21 mouse cellular contexts compared by ENCODE assay signal in genomic region chr9:114892974-114893373, GRCm38 (mm10).
"Had no signal": no experiment of that assay in that cellular context is flagged by ENCODE, and none has a peak within 500 bp of the region (broad histone marks: within the 10 kb centered on the region; RNA-seq: fewer than 3 reads in every experiment).

No protein-coding gene starts in this region.

- H3K9ac ChIP-seq: hindbrain, embryonic 15.5 days; limb, embryonic 13.5 days; liver, embryonic 12.5 days; liver, embryonic 15.5 days; neural tube, embryonic 12.5 days; neural tube, embryonic 15.5 days; stomach, embryonic 15.5 days had no signal

- H3K36me3 ChIP-seq: hindbrain, embryonic 15.5 days; limb, embryonic 10.5 days; limb, embryonic 13.5 days; liver, embryonic 12.5 days; liver, embryonic 15.5 days; neural tube, embryonic 12.5 days; neural tube, embryonic 15.5 days; stomach, embryonic 15.5 days had no signal

- H3K27me3 ChIP-seq: hindbrain, embryonic 15.5 days; limb, embryonic 13.5 days; liver, embryonic 12.5 days; liver, embryonic 15.5 days; neural tube, embryonic 12.5 days; neural tube, embryonic 15.5 days; stomach, embryonic 15.5 days had no signal

- DNase-seq: kidney, adult 11 months; kidney, adult 8-10 months; kidney, postnatal 25 days; layer of hippocampus, adult 9-11 months; liver; midbrain, embryonic 14.5 days; right cerebral cortex, adult 18-20 months; right cerebral cortex, postnatal 14 days; right cerebral cortex, postnatal 4 days; thymus, postnatal 25 days had no signal

- H3K4me2 ChIP-seq: hindbrain, embryonic 15.5 days; limb, embryonic 13.5 days; liver, embryonic 12.5 days; liver, embryonic 15.5 days; midbrain, embryonic 11.5 days; neural tube, embryonic 12.5 days; neural tube, embryonic 15.5 days; stomach, embryonic 15.5 days had no signal

- H3K9me3 ChIP-seq: hindbrain, embryonic 15.5 days; limb, embryonic 10.5 days; limb, embryonic 13.5 days; liver, embryonic 12.5 days; liver, embryonic 15.5 days; neural tube, embryonic 12.5 days; neural tube, embryonic 15.5 days; stomach, embryonic 15.5 days had no signal

- H3K4me3 ChIP-seq: hindbrain, embryonic 15.5 days; layer of hippocampus, adult 2 months; limb, embryonic 10.5 days; limb, embryonic 13.5 days; liver, embryonic 12.5 days; liver, embryonic 15.5 days; neural tube, embryonic 12.5 days; neural tube, embryonic 15.5 days; stomach, embryonic 15.5 days had no signal

- H3K27ac ChIP-seq: hindbrain, embryonic 15.5 days; kidney, postnatal 0 days; layer of hippocampus, adult 2 months; limb, embryonic 10.5 days; limb, embryonic 13.5 days; liver, embryonic 12.5 days; liver, embryonic 15.5 days; neural tube, embryonic 12.5 days; neural tube, embryonic 15.5 days; stomach, embryonic 15.5 days had no signal

- H3K4me1 ChIP-seq: limb, embryonic 10.5 days; limb, embryonic 13.5 days; liver, embryonic 12.5 days; liver, embryonic 15.5 days; stomach, embryonic 15.5 days had no signal

- ATAC-seq: liver, embryonic 12.5 days had no signal
